Mouse (Mus musculus) splenic B cell, adult 2 months (primary cell): ENCODE results near the gene Mto1.
A peak's percentile ranks its signal among the peaks of the same experiment; 100 is the strongest.
"Not testable (repeated sequence)": the region's sequence is repeated elsewhere in the genome, so short reads cannot be mapped to it uniquely, and the experiment has no call there.

Source experiments
- DNase-seq: peaks from one replicate; pipeline ENCODE4 v3.0.0-alpha.2; 2011; ENCODE audit warnings: low read depth, low spot score
- H3K27me3 ChIP-seq: 2 replicates; pipeline ENCODE4 v1.6.1; 2012; ENCODE audit warnings: mild to moderate bottlenecking, low read length, moderate library complexity, mixed read lengths; ENCODE audit not compliant: control insufficient read depth, poor library complexity, insufficient read depth, severe bottlenecking
- H3K36me3 ChIP-seq: 2 replicates; pipeline ENCODE4 v1.6.1; 2012; ENCODE audit warnings: mild to moderate bottlenecking, low read length, moderate library complexity, mixed read lengths; ENCODE audit not compliant: control insufficient read depth, poor library complexity, insufficient read depth, severe bottlenecking

Mto1 gene

GRCm38 (mm10) chr9:78506002-78506721 lies 58.2 kb downstream of the Mto1 start:
- Histone ChIP-seq H3K27me3 (no peaks in the 10 kb centered on the region), H3K36me3 (no peaks in the 10 kb centered on the region)
- DNase-seq: no peak

- Histone ChIP-seq H3K36me3 (no peaks in the 10 kb centered on the region), H3K27me3 (no peaks in the 10 kb centered on the region)
- no peak for DNase-seq
These were observed 58.7 kb downstream of the Mto1 start for GRCm38 (mm10) chr9:78506722-78507077.

GRCm38 (mm10) chr9:78508106-78508786 lies 60.2 kb downstream of the Mto1 start:
- Histone ChIP-seq H3K27me3 (no peaks in the 10 kb centered on the region), H3K36me3 (no peaks in the 10 kb centered on the region)
- DNase-seq: no peak

- no peaks in the 10 kb centered on the region for H3K27me3 ChIP-seq
- no peaks in the 10 kb centered on the region for H3K36me3 ChIP-seq
- no peak for DNase-seq
These were observed 63.7 kb downstream of the Mto1 start for GRCm38 (mm10) chr9:78511705-78512104.

GRCm38 (mm10) chr9:78513776-78514500 lies 65.9 kb downstream of the Mto1 start:
- no peaks in the 10 kb centered on the region for H3K36me3 ChIP-seq
- no peaks in the 10 kb centered on the region for H3K27me3 ChIP-seq
- DNase-seq: no peak

- Histone ChIP-seq H3K27me3 (no peaks in the 10 kb centered on the region), H3K36me3 (no peaks in the 10 kb centered on the region)
- no peak for DNase-seq
These were observed 66.7 kb downstream of the Mto1 start for GRCm38 (mm10) chr9:78514681-78515080.

- Histone ChIP-seq H3K27me3 (no peaks in the 10 kb centered on the region), H3K36me3 (no peaks in the 10 kb centered on the region)
- no peak for DNase-seq
These were observed 68.1 kb downstream of the Mto1 start for GRCm38 (mm10) chr9:78516125-78516524.

GRCm38 (mm10) chr9:78517237-78517636 lies 69.2 kb downstream of the Mto1 start:
- not testable (repeated sequence) for DNase-seq, H3K27me3 ChIP-seq, H3K36me3 ChIP-seq

GRCm38 (mm10) chr9:78520127-78520779 lies 72.2 kb downstream of the Mto1 start:
- H3K36me3 ChIP-seq: no peaks in the 10 kb centered on the region
- no peak for DNase-seq

GRCm38 (mm10) chr9:78520780-78521601 lies 73.0 kb downstream of the Mto1 start:
- Histone ChIP-seq H3K36me3 (no peaks in the 10 kb centered on the region), H3K27me3 (no peaks in the 10 kb centered on the region)
- peak; percentile 41 for DNase-seq

More at GRCm38 (mm10) chr9:78520127-78520779, 72.2 kb downstream of the Mto1 start:
- no peaks in the 10 kb centered on the region for H3K27me3 ChIP-seq

- DNase-seq: peak; percentile 68
- Histone ChIP-seq H3K27me3 (no peaks in the 10 kb centered on the region), H3K36me3 (no peaks in the 10 kb centered on the region)
These were observed 73.7 kb downstream of the Mto1 start for GRCm38 (mm10) chr9:78521689-78522088.
